Mouse (Mus musculus) left cerebral cortex, adult 18-20 months (tissue): ENCODE results near the gene Itgb3. TPM values are rescaled to one million over a fixed set of nuclear protein-coding genes. Genes with fewer than 3 reads are reported as not detected.

Experiments
- DNase-seq, 2 experiments: peaks; one replicate each; pipeline ENCODE4 v3.0.0; 2021 to 2022; ENCODE audit warnings: low spot score in 2 of 2, mixed read lengths in 1 of 2
- total RNA-seq, 2 experiments: library from RNA; stranded (reverse); gene quantifications; 2 replicates each; pipeline ENCODE4 v1.2.3; 2021

The Itgb3 gene
- total RNA-seq, 2 experiments from 2014 or later, result 2.5 to 2.6 TPM

- DNase-seq, result no peak
These were observed 25.5 kb upstream of the Itgb3 start for GRCm38 (mm10) chr11:104582308-104582606.

- DNase-seq, result no peak
These were observed 25.0 kb upstream of the Itgb3 start for GRCm38 (mm10) chr11:104582630-104583364.

- no peak for DNase-seq
These were observed 22.3 kb upstream of the Itgb3 start for GRCm38 (mm10) chr11:104585495-104585894.

GRCm38 (mm10) chr11:104587904-104588303 lies 19.9 kb upstream of the Itgb3 start:
- DNase-seq, result no peak

- no peak for DNase-seq
These were observed 19.3 kb upstream of the Itgb3 start for GRCm38 (mm10) chr11:104588513-104588912.

GRCm38 (mm10) chr11:104589570-104589969 lies 18.2 kb upstream of the Itgb3 start:
- no peak for DNase-seq

GRCm38 (mm10) chr11:104590148-104590547 lies 17.7 kb upstream of the Itgb3 start:
- DNase-seq, result peak; percentile 81

- DNase-seq, result no peak
These were observed 15.5 kb upstream of the Itgb3 start for GRCm38 (mm10) chr11:104592066-104592835.

- DNase-seq, result no peak
These were observed 11.4 kb upstream of the Itgb3 start for GRCm38 (mm10) chr11:104596365-104596764.

GRCm38 (mm10) chr11:104599265-104599945 lies 8.4 kb upstream of the Itgb3 start:
- DNase-seq, result no peak

- no peak for DNase-seq
These were observed 7.1 kb upstream of the Itgb3 start for GRCm38 (mm10) chr11:104600675-104601074.

GRCm38 (mm10) chr11:104604192-104604591 lies 3.6 kb upstream of the Itgb3 start:
- no peak for DNase-seq

- DNase-seq, result no peak
These were observed 585 bp downstream of the Itgb3 start for GRCm38 (mm10) chr11:104608249-104608920.

- DNase-seq, result no peak
These were observed 1.4 kb downstream of the Itgb3 start for GRCm38 (mm10) chr11:104609033-104609684.

- no peak for DNase-seq
These were observed 1.9 kb downstream of the Itgb3 start for GRCm38 (mm10) chr11:104609733-104610132.

GRCm38 (mm10) chr11:104611579-104612151 lies 3.9 kb downstream of the Itgb3 start:
- no peak for DNase-seq

GRCm38 (mm10) chr11:104613551-104613950 lies 5.8 kb downstream of the Itgb3 start:
- no peak for DNase-seq

GRCm38 (mm10) chr11:104614130-104614529 lies 6.3 kb downstream of the Itgb3 start:
- DNase-seq, result no peak

- DNase-seq, result no peak
These were observed 8.4 kb downstream of the Itgb3 start for GRCm38 (mm10) chr11:104616182-104616581.

GRCm38 (mm10) chr11:104618638-104619076 lies 10.9 kb downstream of the Itgb3 start:
- DNase-seq, result no peak
